Mouse (Mus musculus): ENCODE measurements around the gene Auts2.

DNA sequence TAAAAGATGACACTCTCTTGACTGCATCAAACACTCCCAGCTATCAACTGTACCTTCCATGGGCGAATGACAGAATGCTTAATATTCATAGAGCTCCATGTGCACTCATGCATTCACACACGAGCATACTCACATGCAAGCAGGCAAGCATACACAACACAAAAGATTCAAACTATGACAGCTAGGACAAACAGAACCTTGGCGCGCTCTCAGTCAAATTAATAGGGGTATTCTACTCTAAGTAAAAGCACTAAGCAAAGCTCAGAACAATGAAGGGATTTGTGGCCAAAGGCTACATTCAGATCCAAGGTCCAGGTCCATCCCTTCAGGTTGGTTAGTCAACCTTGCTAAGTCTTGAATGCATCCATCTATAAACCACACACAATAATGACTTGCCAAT is 219.5 kb downstream of the Auts2 start:
- TF ChIP-seq POLR2A (IDR thresholded peaks at IDR 0.05; ENCODE audit: low read depth, low read length) = no peak
- no peak for TF ChIP-seq CTCF (conservative IDR thresholded peaks at IDR 0.05; ENCODE audit: insufficient read depth, insufficient read length, low read depth, low read length)

All from kidney, adult 2 months (tissue).